Mouse (Mus musculus) right cerebral cortex, postnatal 10 days (tissue): ENCODE data around the gene Nlrp4f.
A peak's percentile ranks its signal among the peaks of the same experiment; 100 is the strongest.

Experiments
- DNase-seq, 2 experiments: peaks; one replicate each; pipeline ENCODE4 v3.0.0; 2021; ENCODE audit warnings: low spot score in 2 of 2

The Nlrp4f gene

GRCm38 (mm10) chr13:65205877-65206276, at the start of gene Nlrp4f:
TSS of gene Nlrp4f (minus strand) at chr13:65205977.
- DNase-seq = no peak

DNA sequence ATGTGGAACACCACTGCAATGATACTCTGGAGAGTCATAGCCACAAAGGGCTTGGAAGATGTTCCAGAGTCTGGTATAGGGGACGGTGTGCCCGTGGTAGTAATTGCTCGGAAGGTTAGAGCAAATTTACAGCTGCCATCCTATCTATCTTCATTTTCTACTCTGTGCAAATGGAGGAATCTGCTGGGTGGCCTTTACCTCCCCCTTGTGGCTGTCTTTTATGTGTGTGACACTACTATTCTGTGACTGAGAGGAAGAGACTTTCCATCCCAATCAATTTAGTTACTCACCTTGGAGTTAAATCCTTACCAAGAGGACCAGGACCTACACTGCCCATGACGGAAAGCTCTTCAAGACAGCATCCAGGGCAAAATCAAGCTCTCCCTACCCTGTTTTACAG, 37.5 kb upstream of the Nlrp4f start:
- DNase-seq = peak in 1 of 2 experiments; percentile 33

GRCm38 (mm10) chr13:65242319-65242787, 36.6 kb upstream of the Nlrp4f start:
- peak; percentile 28 to 51 for DNase-seq

DNA sequence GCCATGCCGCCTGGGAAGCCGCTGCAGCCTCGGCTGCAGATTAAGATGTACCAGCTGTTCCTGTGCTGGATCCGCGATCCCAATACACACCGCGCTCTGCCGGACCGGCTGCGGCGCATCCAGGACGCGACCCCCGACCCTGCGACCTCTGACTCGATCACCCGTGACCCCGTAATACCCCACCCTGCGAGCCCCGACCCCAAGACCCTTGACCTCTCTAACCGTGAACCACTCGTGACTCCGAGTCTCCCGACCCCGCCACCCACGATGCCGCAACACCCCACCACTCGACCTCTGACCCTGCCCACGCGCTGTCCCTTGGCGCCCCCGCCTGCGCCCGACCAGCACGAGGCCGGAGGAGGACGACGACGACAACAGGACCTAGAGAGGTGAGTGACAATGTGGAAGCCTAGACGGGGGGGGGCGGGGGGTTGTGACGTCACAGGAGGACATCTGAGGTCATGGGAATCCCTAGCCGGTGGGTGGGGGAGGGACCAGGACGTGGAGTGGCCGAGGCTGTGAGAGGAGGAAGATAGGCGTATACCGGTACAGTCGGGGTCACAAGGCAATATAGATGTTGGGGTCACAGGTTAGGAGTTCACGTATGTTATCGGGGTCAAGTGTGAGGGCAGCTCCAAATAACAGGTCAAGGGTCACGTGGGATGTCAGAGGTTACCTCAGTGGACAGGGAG, 36.0 kb upstream of the Nlrp4f start:
- peak; percentile 59 to 71 for DNase-seq

DNA sequence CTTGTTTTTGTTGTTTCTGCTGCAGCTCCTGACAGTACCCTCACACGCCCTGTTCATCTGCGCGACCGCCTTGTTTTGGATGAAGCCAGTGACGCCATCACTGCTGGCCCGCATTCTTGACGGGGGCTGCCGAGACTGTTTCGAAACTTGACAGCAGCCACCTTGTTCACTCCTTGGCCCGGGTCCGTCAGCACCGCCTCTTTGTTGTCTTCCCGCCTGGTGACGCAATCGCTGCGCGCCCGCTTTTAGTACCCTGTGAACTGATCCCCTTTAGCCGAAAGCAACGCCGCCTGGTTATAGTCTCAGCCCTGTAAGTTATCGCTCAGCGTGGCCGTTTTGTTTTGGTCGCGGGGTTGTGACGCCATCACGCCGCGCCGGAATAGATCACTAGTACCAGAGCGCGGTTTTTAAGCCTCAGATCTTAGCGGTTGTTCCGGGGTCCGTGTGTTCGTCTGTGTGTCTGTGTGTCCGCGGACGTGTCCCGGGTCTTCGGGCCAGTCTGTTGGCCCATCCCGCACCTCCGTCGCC, 35.4 kb upstream of the Nlrp4f start:
- DNase-seq = peak; percentile 98 to 99

GRCm38 (mm10) chr13:65240509-65241098, 34.8 kb upstream of the Nlrp4f start:
- peak; percentile 99 for DNase-seq

- DNase-seq = no peak
Measured at GRCm38 (mm10) chr13:65237211-65237610, 31.4 kb upstream of the Nlrp4f start.

DNA sequence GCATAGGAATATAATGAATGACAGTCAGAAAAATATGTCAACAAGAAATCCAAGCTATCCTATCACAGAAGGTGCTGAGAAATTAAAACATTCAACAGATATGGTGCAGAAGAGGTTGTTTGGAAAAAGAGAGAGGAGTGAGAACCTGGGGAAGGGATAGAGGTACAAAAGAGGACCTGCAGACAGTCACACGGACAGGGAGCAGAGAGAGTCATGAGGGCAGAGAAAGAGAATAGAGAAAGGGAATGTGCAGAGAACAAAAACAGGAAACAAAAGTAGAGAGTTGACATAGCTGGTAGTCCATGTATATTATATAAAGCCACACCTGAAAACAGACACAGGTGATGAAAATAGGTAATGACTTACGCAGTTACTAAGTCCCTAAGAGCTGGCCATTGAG, 20.9 kb upstream of the Nlrp4f start:
- no peak for DNase-seq

DNA sequence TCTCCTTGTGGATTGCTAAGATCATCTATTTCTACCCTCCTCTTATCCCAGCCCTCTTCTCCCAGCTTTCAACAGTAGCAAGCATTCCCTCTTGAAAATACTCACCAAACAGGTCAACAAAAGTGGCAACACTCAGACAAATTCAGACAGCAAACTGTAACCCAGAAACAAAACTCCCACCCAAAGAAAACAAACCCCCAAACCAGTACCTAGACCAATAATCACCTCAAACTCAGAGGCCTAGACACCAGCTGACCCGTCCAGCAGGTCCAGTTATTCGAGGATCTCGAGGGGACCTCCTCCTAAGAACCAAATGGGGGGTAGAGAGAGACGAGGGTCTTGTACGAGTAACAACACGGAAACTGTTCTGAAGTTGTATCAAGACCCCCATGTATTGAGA, 20.2 kb upstream of the Nlrp4f start:
- no peak for DNase-seq

- no peak for DNase-seq
Measured at GRCm38 (mm10) chr13:65200667-65201066, 5.1 kb downstream of the Nlrp4f start.

DNA sequence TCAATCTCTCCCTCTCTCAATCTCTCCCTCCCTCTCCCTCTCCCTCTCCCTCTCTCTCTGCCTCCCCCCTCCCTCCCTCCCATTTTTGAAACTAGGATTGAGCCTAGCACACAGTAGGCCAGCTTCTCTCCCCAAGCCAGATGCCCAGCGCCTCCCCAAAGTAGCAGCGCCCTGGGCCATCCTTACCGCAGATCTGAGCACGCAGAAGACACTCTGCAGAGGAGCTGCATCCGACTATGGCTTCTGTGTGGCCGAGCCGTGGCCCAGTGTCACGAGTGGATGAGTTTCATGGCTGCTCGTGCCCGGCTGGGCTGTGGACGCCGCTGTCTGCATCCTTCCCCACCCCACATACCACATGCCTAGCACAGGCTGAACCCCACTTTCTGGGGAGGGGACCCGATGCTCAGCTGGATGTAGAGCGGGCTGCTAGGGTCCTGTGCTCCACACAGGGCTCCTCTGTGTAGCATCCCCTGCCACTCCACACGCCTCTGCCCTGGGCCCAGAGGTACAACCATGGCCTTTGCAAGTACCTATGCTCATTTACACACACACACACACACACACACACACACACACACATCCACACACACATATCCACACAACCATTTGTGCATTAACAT, 29.2 kb downstream of the Nlrp4f start:
- no peak for DNase-seq

GRCm38 (mm10) chr13:65175734-65176471, 29.9 kb downstream of the Nlrp4f start:
- DNase-seq = peak; percentile 40 to 41

DNA sequence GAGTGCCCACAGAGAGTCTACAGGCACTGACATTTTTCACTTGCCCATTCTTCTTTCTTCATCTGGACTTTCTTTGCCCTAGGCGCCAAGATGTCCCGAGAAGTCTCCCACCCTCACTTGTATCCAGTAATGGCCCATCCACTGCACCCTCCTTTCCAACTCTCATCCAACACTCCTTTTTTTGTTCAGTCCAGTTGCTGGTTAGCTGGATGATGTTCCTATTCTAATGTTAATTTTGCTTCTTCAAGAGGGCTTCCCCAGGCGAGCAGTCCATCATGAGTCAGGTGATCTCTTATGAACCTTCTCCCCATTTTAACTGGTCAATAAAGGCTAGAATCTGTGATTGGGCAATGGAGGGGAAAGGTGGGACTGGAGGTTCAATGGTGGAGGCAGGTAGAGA, 31.7 kb downstream of the Nlrp4f start:
- no peak for DNase-seq

- DNase-seq = no peak
Measured at GRCm38 (mm10) chr13:65149940-65150339, 55.8 kb downstream of the Nlrp4f start, which contains the start of gene Olfr466. TSS of gene Olfr466 (plus strand) at chr13:65150240.

- no peak for DNase-seq
Measured at GRCm38 (mm10) chr13:65137789-65138188, 68.0 kb downstream of the Nlrp4f start, which contains the start of gene Olfr465-ps1. TSS of gene Olfr465-ps1 (plus strand) at chr13:65138089.
